Mouse (Mus musculus) lung, postnatal 0 days (tissue): ENCODE measurements around the gene Prdm11. TPM values are rescaled to one million over a fixed set of nuclear protein-coding genes. Genes with fewer than 3 reads are reported as not detected.
A peak's percentile ranks its signal among the peaks of the same experiment; 100 is the strongest.

Experiments
- ATAC-seq: fragments of 200-750 bp; cut with Nextera tagmentation; 2 replicates; pipeline ENCODE4 v1.8.0; 2017; ENCODE audit warnings: moderate library complexity
- DNase-seq: peaks from one replicate; pipeline ENCODE4 v3.0.0-alpha.2; 2016; ENCODE audit warnings: low spot score
- H3K27ac ChIP-seq: fragments of 300-500 bp; sonication (generic); 2 replicates; pipeline ENCODE4 v1.5.1; 2014; ENCODE audit warnings: antibody characterized with exemption, mild to moderate bottlenecking, low read length, mixed read lengths
- H3K27me3 ChIP-seq: fragments of 300-500 bp; sonication (generic); replicated peaks from 2 replicates; pipeline ENCODE4 v1.6.1; 2014; ENCODE audit warnings: low read length, mixed read lengths; ENCODE audit not compliant: insufficient read depth
- H3K36me3 ChIP-seq: fragments of 300-500 bp; sonication (generic); 2 replicates; pipeline ENCODE4 v1.6.1; 2014; ENCODE audit warnings: low read length, mixed read lengths; ENCODE audit not compliant: insufficient read depth
- H3K4me1 ChIP-seq: fragments of 300-500 bp; sonication (generic); 2 replicates; pipeline ENCODE4 v1.6.1; 2014; ENCODE audit warnings: antibody characterized with exemption, low read depth, low read length, mixed read lengths; ENCODE audit not compliant: insufficient read depth
- H3K4me2 ChIP-seq: fragments of 300-500 bp; sonication (generic); replicated peaks from 2 replicates; pipeline ENCODE4 v1.6.1; 2014; ENCODE audit warnings: low read depth, mild to moderate bottlenecking, low read length, moderate library complexity, mixed read lengths
- H3K4me3 ChIP-seq: fragments of 300-500 bp; sonication (generic); 2 replicates; pipeline ENCODE4 v1.5.1; 2014; ENCODE audit warnings: low read depth, low read length
- H3K9ac ChIP-seq: fragments of 300-500 bp; sonication (generic); replicated peaks from 2 replicates; pipeline ENCODE4 v1.6.1; 2014; ENCODE audit warnings: low read depth, mild to moderate bottlenecking
- H3K9me3 ChIP-seq: fragments of 300-500 bp; sonication (generic); 2 replicates; pipeline ENCODE4 v1.6.1; 2016; ENCODE audit warnings: low read length, mixed read lengths
- CTCF ChIP-seq: IDR thresholded peaks from 2 replicates; pipeline ENCODE4 v1.5.1; 2016; ENCODE audit warnings: antibody characterized with exemption, mild to moderate bottlenecking
- EP300 ChIP-seq: IDR thresholded peaks from 2 replicates; pipeline ENCODE4 v1.6.1; 2016; ENCODE audit warnings: antibody characterized with exemption, mild to moderate bottlenecking, control low read depth
- WGBS: fragments of 180-500 bp; shearing (Covaris S2); extraction: QIAGEN DNeasy Blood & Tissue Kit; methylation state at CpG from one replicate; pipeline ENCODE4 v1.1.7; 2014; 5-methylcytosine and 5-hydroxymethylcytosine counted together
- polyA plus RNA-seq: library from polyadenylated mRNA; unstranded; fragments of >200 nt; fragmentation: Nextera tagmentation; extraction: Ambion mirVana; gene quantifications from 2 replicates; pipeline ENCODE4 v1.2.1, GENCODE M21; 2015

Prdm11 gene
- polyA plus RNA-seq, 1 experiment from 2014 or later = 3.7 TPM

GRCm38 (mm10) chr2:93017151-93017550 is 28.8 kb downstream of the Prdm11 start:
- no peak overlapping the region for H3K4me2 ChIP-seq
- peaks cover 15% of the 10 kb centered on the region for H3K4me1 ChIP-seq
- no peak overlapping the region for H3K27ac ChIP-seq
- DNase-seq (no peak), ATAC-seq (no peak)
- no peak overlapping the region for H3K9ac ChIP-seq
- TF ChIP-seq EP300 = no peak
- TF ChIP-seq CTCF = no peak
- H3K4me3 ChIP-seq = no peak overlapping the region
- no peaks in the 10 kb centered on the region for H3K27me3 ChIP-seq
- no peaks in the 10 kb centered on the region for H3K9me3 ChIP-seq
- whole genome bisulfite sequencing = 95% methylated on average over 8 of the region's 8 CpGs
- H3K36me3 ChIP-seq = no peaks in the 10 kb centered on the region

- Histone ChIP-seq H3K4me2 (peak overlapping the region; percentile 99), H3K4me3 (peak overlapping the region; percentile 60), H3K36me3 (no peaks in the 10 kb centered on the region), H3K27ac (peak overlapping the region; percentile 77), H3K27me3 (no peaks in the 10 kb centered on the region), H3K9me3 (no peaks in the 10 kb centered on the region), H3K4me1 (peaks cover 15% of the 10 kb centered on the region), H3K9ac (peak overlapping the region; percentile 34)
- TF ChIP-seq CTCF (0 out of 2 replicates have a peak, but pooled peaks have one; percentile 11), EP300 (no peak)
- 4% methylated on average over 39 of the region's 40 CpGs for WGBS
- DNase-seq (peak; percentile 10), ATAC-seq (peak; percentile 18)
These were observed 30.9 kb downstream of the Prdm11 start for GRCm38 (mm10) chr2:93015041-93015440.

- no peaks in the 10 kb centered on the region for H3K36me3 ChIP-seq
- no peaks in the 10 kb centered on the region for H3K27me3 ChIP-seq
- TF ChIP-seq CTCF = no peak
- no peak for TF ChIP-seq EP300
- whole genome bisulfite sequencing = 2% methylated on average over 22 of the region's 50 CpGs
- peak overlapping the region; percentile 60 for H3K4me3 ChIP-seq
- H3K9me3 ChIP-seq = no peaks in the 10 kb centered on the region
- peak; percentile 84 for ATAC-seq
- peak; percentile 67 for DNase-seq
- H3K27ac ChIP-seq = peak overlapping the region; percentile 77
- H3K4me1 ChIP-seq = peaks cover 15% of the 10 kb centered on the region
- H3K9ac ChIP-seq = peak overlapping the region; percentile 34
- peak overlapping the region; percentile 99 for H3K4me2 ChIP-seq
These were observed 31.7 kb downstream of the Prdm11 start for GRCm38 (mm10) chr2:93014093-93014937.

GRCm38 (mm10) chr2:93013415-93014092 is 32.4 kb downstream of the Prdm11 start:
- H3K27ac ChIP-seq = peak overlapping the region; percentile 77
- no peaks in the 10 kb centered on the region for H3K36me3 ChIP-seq
- H3K4me1 ChIP-seq = peaks cover 12% of the 10 kb centered on the region; the same call in 1 of the 2 replicates
- 55% methylated on average over 8 of the region's 8 CpGs for WGBS
- no peaks in the 10 kb centered on the region for H3K27me3 ChIP-seq
- peak overlapping the region; percentile 99 for H3K4me2 ChIP-seq
- no peaks in the 10 kb centered on the region for H3K9me3 ChIP-seq
- ATAC-seq (peak; percentile 17), DNase-seq (peak; percentile 13)
- H3K9ac ChIP-seq = 0 out of 2 replicates have a peak overlapping the region, but pooled peaks have one; percentile 3
- TF ChIP-seq EP300 (peak; percentile 35; the same call in 1 of the 2 replicates), CTCF (no peak)
- peak overlapping the region; percentile 60; the same call in 1 of the 2 replicates for H3K4me3 ChIP-seq

GRCm38 (mm10) chr2:93012976-93013375 is 33.0 kb downstream of the Prdm11 start:
- peaks cover 12% of the 10 kb centered on the region; the same call in 1 of the 2 replicates for H3K4me1 ChIP-seq
- no peaks in the 10 kb centered on the region for H3K9me3 ChIP-seq
- no peak overlapping the region for H3K9ac ChIP-seq
- H3K36me3 ChIP-seq = no peaks in the 10 kb centered on the region
- WGBS = 95% methylated on average over 3 of the region's 3 CpGs
- H3K27ac ChIP-seq = peak overlapping the region; percentile 77
- no peak for TF ChIP-seq CTCF
- TF ChIP-seq EP300 = no peak
- H3K27me3 ChIP-seq = no peaks in the 10 kb centered on the region
- H3K4me2 ChIP-seq = no peak overlapping the region
- no peak overlapping the region for H3K4me3 ChIP-seq
- ATAC-seq (no peak), DNase-seq (no peak)

- Histone ChIP-seq H3K4me2 (no peak overlapping the region), H3K9me3 (no peaks in the 10 kb centered on the region), H3K4me1 (peaks cover 12% of the 10 kb centered on the region; the same call in 1 of the 2 replicates), H3K4me3 (no peak overlapping the region), H3K9ac (no peak overlapping the region), H3K27me3 (no peaks in the 10 kb centered on the region), H3K36me3 (no peaks in the 10 kb centered on the region), H3K27ac (no peak overlapping the region)
- DNase-seq (peak; percentile 30), ATAC-seq (no peak)
- 82% methylated on average over 9 of the region's 9 CpGs for WGBS
- TF ChIP-seq CTCF = peak; percentile 68
- no peak for TF ChIP-seq EP300
These were observed 34.0 kb downstream of the Prdm11 start for GRCm38 (mm10) chr2:93011933-93012332.
